Mouse (Mus musculus): ENCODE measurements around the gene Pdxk.

- TF ChIP-seq ZNF384 (IDR thresholded peaks at IDR 0.05; ENCODE audit: low read depth, low read length), result no peak
- TF ChIP-seq CHD2 (IDR thresholded peaks at IDR 0.05; ENCODE audit: low read depth, low read length), result no peak
- TF ChIP-seq ZC3H11A (IDR thresholded peaks at IDR 0.05; ENCODE audit: borderline replicate concordance, low read depth, low read length), result no peak
- TF ChIP-seq MAFK (IDR thresholded peaks at IDR 0.05; ENCODE audit: insufficient read depth, low read depth, low read length), result no peak
These were observed 68.8 kb downstream of the Pdxk start for GRCm38 (mm10) chr10:78395819-78396624.
